Mouse (Mus musculus): Measurements from ENCODE around the gene Hsf4.

Gene Hsf4

DNA sequence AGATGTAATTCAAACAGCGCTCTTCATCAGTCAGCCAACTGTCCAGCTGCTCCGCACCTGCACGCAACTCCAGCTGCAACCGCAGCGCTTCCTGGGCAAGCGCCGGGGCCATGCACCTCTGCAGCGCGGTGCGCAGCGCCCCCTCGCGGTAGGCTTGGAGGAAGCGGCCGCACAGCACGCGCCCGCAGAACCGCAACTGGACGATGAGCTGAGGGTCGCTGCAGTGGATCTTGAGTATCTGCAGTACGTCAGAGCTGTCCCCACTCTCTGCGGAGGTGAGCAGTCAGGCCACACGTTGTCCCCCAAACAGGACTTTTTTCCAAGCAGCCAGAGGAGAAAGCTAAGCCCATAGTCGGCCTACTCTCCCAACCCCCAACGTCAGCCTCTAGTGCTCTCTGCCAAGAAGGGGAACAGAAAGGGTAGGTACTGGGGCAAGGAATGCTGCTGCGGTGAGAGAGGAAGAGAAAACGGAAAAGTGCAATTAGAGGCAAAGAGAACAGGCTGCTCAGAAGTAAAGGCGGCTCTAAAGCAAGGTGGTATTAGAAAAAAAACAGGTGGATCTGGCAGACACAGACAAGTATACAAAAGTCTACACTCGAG, 9.8 kb upstream of the Hsf4 start:
- DNase-seq (ENCODE audit: low spot score in 2 of 2), result peak; percentile 63 to 70

DNA sequence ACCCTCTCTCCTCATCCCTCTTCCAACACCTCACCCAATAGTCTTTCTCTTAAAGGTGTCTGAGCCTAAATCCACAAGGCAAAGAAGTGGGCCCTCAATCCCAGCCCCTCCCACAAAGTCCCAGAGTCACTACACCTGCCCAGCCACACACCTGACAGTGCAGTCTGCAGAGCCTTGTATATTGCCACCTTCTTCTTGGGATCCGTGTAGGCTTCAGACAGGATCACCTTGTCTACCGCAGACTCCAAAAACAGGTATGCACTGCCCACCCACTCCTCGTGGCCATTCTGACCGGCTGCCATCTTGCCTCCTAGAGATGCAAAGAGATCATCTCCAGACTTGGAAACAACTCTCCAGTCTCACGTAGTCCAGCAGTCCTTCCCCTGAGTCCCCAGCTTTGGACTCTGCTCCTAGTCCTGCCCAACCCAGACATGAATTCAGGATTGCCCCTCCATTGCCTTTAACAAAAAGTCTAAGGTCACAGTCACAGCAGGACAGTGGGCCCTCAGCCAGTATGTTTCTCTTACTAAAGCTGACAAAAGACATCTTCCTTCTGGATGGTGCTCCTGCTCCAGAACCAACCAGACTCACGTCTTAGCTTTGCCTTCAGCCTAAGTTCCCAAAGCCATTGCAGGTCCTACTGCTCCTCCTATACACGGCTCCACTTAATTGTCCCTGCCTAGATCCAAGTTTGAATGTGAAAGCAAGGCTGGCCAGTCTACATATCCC, 9.1 kb upstream of the Hsf4 start:
- DNase-seq (ENCODE audit: low spot score in 2 of 2), result no peak

DNA sequence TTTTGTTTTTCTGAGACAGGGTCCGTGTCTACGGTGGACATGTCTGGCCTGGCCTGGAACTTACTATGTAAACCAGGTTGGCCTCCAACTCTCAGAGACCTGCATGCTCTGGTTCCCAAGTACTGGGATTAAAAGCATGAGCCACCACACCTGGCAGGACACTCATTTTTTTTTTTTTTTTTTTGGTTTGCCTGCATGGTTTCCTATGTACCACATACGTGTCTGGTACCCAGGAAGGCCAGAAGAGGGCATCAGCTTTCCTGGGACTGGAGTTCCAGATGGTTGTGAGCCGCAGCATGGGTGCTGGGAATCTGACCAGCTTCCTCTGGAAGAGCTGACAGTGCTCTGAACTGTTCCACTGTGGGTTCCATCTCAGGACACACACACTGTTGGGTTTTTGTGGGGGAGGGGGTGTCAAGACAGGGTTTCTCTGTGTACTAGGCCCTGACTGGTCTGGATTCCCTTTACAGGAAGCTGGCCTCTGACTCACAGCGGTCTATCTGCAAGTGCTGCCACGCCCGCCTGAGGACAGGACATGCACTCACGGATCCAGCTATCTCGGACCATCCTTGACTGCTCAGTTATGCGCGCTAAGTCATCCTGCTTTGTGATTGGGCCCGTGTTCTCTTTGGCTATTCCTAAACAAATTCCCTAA, 8.1 kb upstream of the Hsf4 start:
- no peak for DNase-seq (ENCODE audit: low spot score in 2 of 2)

DNA sequence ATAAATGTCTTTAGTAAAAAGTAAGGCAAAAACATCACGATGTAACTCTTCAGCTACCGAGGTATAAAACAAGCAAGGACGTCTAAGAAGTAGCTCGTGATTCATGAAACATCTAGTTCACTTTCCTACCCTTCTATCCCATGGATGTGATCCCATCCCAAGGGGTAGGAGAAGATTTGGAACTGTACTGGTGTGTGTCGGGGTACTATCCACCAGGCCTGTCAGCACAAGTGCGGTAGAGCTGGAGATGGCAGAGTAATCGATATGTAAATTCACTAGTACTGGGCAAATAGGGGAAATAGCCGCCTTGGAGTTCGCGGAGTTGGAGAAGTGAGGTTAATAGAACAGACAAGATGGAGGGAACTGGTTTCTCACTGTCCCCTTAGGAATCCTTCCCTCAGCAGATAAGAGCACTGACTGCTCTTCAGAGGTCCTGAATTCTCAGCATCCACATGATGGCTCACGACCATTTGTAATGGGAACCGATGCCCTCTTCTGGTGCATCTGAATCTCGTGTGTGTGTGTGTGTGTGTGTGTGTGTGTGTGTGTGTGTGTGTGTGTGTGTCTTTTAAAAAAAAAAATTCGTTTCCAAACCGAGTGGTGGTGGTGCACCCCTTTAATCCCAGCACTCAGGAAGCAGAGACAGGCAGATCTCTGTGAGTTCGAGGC, 6.2 kb upstream of the Hsf4 start:
- no peak for DNase-seq (ENCODE audit: low spot score in 2 of 2)

DNA sequence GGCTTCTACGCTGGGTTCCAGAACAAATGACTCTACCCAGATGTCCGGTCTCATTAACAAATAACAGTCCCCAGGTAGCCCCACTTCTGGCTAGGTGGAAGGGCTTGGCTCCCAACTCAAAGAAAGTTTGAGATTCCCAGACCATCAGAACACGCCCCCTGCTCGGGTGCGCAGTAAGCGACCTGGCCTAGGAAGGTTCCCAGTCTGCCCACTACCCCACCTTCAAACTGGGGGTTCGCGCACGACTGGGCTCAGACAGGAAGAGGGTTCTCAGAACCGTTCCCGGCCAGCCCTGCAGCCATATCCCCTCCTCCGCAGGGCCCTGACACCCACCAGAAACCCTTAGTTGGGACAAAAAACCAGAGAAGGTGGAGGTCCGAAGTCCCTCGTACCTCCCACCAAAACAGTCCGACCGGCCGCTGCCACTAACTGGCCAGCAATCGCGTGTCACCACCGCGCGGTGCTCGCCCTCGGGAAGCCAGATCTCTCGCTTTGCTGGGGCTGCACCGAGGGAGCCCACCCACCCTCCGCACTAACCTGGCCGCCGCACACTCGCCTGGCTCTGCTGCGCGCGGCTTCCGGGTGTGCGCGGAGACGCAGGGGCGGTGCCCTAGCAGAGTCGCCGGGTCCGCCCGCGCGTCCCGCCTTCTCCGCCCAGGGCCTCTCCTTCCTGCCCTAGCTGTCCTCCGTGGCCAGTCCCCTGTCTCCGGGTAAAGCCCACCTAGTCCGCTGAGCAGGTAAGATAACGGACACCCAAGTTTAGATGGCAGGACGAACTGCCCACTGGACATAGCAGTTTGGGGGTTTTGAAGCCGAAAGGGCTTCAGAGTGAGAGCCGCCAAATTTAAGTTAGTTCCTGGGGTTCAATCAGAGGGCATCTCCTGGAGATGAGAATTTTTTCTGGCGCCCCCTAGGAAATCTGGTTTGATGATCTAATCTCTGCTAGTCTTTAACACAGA, 5.3 kb upstream of the Hsf4 start, which contains the start of the genes Tradd and Fbxl8:
TSS of gene Tradd (minus strand) at position 586 of the 959 bp plus-strand sequence.
TSS of gene Fbxl8 (plus strand) at position 625 of the 959 bp plus-strand sequence.
- DNase-seq (ENCODE audit: low spot score in 2 of 2), result no peak

DNA sequence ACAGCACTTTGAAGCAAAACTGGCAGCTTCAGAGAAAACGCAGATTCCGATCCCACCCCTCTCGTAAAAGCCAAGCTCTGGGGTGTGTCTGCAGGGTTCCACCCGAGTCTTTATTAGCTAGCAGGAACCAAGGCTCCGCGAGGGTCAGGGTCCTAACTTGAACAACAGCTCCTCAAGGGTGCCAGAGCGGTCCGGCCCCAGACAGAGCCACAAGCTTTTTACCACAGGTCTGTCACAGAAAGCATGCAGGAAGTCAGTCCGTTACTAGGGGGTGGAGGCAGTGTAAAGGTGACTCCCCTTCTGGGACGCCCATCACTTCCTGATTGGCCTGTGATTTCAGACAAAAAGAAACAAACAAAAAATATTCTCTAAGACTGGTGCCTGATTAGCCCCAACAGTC, 4.5 kb upstream of the Hsf4 start:
- DNase-seq (ENCODE audit: low spot score in 2 of 2), result no peak

DNA sequence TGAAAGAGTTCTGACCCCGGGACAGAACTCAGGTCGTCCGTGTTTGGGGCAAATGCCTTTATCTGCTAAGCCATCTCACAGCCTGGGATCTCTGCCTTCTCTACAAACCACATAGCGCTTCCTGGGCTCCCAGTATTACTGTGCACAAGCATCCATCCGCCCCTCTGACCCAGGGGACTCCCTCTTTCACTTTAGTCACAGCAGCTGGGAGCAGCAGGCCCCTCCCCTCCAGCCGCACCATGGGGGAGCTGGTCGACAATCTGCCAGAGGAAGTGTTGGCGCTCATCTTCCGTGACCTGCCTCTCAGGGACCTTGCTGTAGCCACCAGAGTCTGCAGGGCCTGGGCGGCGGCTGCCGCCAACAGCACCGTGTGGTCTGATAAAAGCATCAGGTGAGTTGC, 2.8 kb upstream of the Hsf4 start:
- no peak for DNase-seq (ENCODE audit: low spot score in 2 of 2)

DNA sequence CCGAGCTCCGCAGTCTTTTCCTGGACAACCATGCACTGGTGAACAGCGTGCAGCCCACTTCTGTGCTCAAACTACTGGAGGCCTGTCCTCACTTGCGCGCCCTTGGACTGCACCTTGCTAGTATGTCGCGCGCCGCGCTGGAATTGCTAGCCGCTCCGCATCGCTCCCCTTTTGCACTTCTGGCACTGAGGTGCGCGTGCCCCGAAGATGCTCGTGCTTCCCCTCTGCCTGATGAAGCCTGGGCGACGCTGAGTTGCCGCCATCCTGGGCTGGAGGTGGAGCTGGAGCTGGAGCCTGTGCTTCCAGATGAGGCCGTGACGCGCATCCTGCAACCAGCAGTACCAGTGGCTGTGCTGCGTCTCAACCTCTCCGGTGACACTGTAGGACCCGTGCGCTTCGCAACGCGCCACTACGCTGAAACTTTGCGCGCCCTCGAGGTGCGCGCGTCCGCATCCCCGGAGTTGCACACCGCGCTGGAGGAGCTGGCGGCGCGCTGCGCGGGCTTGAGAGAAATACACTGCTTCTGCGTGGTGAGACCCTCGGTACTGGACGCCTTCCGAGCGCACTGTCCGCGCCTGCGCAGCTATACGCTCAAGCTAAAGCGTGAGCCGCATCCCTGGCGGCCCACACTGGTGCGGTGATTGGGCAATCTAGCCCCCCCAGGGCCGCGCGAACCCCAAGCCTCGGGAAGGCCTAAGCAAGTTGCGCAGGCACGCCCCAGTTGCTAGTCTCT, 1.1 kb upstream of the Hsf4 start:
- DNase-seq (ENCODE audit: low spot score in 2 of 2), result peak; percentile 77 to 91

DNA sequence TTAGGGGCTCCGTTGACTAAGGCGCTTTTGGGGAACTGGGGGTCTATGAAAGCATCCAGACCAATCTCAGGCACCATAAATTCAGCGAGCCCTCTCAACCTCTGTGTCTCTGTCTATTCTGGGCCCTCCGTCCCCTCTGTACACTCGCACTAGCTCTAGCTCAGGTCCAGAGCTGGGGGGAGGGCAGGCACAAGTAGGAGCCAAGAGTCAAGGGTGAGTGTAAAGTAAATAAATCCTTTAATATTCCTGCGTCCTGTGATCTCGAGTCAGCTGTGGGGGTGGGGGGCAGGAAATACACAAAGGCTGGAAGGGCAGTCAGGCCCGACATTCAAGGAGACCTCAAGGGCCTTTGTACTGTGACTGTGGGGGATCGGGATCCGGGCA, 534 bp upstream of the Hsf4 start:
- no peak for DNase-seq (ENCODE audit: low spot score in 2 of 2)

DNA sequence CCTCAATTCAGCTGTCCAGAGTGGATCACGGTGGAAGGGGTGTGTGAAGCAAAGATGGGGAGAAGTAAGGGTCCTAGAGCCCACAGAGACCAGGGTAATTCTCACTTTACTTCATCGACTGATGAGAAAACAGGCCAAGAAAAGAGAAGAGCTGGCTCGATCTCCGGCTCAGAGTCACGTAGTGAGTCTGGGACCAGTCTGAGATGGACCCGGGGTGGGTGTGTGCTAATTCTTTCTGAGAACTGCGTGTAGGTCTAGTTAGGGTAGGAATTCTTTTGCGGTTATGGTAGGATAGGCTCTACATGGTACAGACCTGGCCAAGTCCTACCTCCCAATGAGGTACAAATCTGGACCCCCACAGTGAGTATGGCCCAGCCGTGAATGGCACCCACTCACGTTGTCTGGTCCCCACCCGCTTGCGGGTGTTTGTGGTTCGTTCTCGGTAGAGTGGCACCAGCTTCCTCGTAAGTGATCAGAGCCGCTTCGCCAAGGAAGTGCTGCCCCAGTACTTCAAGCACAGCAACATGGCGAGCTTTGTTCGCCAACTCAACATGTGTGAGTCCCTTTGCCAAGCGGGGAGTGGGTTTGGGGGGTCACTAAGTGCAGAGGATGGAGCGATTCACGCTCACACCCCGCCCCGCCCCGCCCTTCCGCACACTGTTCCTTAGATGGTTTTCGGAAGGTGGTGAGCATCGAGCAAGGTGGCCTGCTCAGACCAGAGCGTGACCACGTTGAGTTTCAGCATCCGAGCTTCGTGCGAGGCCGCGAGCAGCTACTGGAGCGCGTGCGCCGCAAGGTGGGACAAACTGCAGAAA, 707 bp downstream of the Hsf4 start:
- no peak for DNase-seq (ENCODE audit: low spot score in 2 of 2)

DNA sequence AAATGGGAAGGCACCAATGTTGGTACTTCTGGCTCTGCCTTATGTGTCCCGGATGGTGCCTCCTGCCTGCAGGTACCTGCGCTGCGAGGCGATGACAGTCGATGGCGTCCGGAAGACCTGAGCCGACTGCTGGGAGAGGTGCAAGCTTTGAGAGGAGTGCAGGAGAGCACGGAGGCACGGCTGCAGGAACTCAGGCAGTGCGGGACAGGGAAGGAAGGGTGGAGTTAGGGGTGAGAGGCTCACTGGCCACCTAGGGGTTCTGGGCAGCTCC, 1.2 kb downstream of the Hsf4 start:
- no peak for DNase-seq (ENCODE audit: low spot score in 2 of 2)

DNA sequence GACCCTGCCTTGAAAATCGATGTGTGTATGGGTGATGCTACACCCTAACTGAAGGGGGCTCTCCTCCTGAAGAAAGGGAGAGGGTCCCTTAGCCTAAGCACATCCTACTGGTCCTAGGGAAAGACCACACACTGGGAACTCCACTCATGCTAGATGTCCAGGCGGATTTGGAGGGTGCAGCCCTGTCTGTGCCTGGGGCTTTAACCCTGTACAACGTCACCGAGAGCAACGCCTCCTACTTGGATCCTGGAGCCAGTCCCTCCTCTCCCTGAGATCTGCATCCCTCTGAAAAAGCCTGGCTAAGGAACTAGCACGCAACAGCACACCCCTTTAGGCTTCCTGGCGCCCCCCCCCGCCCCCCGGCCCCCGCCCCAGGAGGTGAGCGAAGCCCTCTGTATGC, 5.8 kb downstream of the Hsf4 start:
- no peak for DNase-seq (ENCODE audit: low spot score in 2 of 2)

DNA sequence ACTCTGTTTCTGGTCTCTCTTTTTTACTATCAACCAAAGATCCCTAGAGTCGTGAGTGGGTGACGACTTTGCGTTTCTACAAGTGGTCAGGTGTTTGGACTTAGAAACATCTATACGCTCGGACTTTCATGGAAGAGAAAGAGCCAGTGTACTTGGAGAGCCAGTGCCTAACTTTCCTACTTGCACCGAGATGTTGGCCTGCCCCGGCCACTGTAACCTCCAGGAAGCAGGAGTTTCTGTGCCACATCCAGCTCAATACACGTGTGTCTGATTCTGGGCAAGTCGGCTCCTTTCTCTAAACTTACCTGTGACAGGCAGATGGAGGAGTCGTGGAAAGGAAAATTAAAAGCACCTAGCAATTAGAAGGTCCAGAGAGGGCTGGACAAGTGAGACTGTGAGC, 6.2 kb downstream of the Hsf4 start, which contains the start of gene Nol3:
TSS of gene Nol3 (plus strand) at position 301 of the 400 bp plus-strand sequence.
- no peak for DNase-seq (ENCODE audit: low spot score in 2 of 2)

DNA sequence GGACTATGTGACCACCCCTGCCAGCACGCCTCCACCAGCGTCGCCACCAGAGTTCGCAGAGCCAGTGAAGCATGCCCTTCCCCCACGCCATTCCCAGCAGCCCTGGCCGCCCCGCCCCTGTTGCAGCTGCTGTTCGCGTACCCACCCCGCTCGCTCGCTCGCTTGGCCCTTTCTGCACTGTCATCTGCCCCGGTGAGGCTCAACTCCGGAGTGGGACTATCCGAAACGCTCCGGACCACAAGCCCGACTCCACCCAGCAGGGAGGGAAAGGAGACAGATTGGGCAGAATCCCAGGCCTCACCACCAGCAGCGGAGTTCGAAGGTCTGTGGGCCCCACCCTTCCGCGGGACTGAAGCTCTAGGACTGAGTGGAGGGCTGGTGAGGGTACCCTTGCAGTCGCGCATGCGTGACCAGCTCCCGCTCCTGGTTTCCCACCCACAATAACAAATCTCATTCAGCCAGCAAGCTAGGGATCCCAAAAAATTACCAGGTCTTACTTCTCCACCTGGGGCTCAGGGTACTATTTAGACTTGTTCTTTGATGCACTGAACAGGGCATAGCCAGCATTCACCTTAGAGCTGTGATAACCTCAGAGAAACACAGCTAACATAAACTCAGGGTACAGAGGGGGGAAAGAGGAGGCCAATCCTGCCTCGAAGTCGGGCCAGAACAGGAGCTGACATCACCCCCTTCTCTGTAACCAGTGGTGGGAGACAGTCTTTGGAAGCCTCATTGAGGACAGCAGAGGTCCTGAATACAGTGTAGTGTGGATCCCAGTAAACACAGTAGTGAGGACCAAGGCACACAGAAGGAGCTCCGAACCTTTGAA, 6.9 kb downstream of the Hsf4 start:
- peak in 1 of 2 experiments; percentile 35 for DNase-seq (ENCODE audit: low spot score in 2 of 2)

DNA sequence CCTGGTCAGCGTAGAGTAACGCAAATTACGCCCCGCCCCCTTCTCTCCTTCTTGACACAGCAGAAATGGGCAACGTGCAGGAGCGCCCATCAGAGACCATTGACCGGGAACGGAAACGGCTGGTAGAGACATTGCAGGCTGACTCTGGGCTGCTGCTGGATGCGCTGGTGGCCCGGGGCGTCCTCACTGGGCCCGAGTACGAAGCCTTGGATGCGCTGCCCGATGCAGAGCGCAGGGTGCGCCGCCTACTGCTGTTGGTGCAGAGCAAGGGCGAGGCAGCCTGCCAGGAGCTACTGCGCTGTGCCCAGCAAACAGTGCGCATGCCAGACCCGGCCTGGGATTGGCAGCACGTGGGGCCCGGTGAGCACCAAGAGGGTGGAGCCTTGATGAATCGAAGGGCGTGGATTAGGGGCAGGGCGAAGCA, 9.3 kb downstream of the Hsf4 start:
- peak; percentile 84 to 87 for DNase-seq (ENCODE audit: low spot score in 2 of 2)

DNA sequence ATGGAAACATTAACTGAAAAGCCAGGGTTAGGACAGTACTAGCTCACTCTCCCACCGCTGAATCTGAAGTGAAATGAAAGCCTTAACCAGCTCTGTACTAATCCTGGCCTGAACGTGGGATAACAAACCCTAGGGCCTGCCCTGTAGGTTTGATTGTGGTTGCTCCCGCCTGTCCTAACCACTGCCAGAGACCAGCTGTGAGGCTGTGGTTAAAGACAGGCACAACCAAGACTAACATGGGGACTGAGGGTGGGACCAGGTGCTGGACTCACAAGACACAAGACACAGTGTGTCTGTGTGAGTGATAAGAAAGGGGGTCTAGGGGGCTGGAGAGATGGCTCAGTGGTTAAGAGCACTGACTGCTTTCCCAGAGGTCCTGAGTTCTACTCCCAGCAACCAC, 11.0 kb downstream of the Hsf4 start:
- DNase-seq (ENCODE audit: low spot score in 2 of 2), result no peak

DNA sequence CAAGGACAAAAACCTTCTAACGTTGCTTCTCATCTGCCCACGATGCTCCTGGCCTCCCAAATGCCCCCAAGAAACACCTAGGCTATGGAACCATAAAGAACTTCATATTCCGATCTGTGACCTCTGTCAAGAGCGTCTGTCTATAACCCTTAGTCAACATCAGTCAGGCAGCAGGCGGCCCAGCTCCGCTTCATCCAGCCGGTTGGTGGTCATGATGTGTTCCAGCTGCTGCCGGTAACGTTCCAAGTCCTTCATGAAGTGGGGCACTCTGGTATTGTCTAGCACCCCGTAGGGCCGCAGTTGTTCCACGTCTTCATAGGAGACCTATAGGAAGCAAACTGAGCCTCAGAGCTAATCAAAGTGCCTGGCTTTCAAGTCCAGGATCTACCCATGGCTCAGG, 12.2 kb downstream of the Hsf4 start:
- DNase-seq (ENCODE audit: low spot score in 2 of 2), result no peak

DNA sequence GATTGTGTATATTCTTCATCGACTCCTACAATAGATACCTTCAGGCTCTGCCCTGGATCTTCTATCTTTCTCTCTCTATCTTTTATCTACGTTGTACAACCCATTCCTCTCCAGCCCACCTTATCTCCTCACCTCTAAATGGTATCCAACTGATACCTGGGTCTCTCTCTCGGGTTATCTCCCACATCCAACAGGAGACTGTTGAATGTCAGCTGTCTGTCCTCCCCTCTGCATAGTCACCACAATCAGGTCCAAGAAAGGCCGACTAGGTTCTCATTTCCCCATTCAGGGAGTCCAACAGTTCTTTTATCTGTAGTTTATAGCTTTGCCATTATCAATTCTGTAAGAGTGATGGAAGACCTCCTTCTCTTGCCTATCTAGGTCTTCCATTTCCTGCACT, 12.6 kb downstream of the Hsf4 start:
- no peak for DNase-seq (ENCODE audit: low spot score in 2 of 2)

DNA sequence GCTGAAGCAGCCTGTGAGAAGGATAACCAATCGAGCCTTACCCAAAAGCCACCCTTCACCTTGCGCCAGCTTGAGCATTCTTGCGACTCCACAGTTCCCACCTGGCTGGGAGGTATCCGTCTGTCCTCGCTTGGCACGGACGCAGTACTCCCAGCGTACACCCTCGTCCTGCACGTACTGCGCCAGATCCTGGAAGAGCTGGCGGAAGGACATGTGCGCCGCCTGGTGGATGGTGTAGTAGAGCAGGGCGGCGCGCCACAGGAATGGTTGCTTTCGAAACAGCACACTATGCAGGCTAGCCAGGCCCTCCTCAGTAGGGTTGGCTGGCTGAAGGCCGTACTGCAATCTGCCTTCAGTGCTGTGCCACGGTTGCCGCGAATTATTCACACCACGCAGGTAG, 13.5 kb downstream of the Hsf4 start:
- no peak for DNase-seq (ENCODE audit: low spot score in 2 of 2)

All from frontal cortex, postnatal 36 days (tissue).